Comparison of ENCODE assay signal across 20 mouse cellular contexts in the genomic region with DNA sequence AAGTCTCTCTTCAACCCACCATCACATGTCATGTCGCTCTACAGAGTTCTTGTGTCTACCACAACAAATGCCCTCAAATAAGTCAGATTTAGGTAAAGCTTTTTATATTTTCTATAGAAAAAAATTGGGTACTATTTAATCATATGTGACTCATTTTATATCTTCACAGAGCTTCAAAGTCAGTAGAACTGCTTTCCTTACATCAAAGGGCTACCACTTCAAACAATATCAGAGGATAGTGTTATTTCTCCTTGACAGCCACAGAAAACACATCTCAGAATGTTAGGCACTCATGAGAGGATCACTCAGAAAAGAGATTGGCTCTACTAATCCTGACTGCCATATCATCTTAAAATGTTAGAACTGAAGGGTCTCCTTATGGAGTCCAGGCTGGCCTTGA. TPM values are rescaled to one million over a fixed set of nuclear protein-coding genes. Genes with fewer than 3 reads are reported as not detected.
DNase-seq lines count a peak whose midpoint lies in the region; ATAC-seq and TF ChIP-seq lines count a peak whose summit lies in the region.
"Had no signal": no experiment of that assay in that cellular context is flagged by ENCODE, and none has a peak within 500 bp of the region (broad histone marks: within the 10 kb centered on the region; RNA-seq: fewer than 3 reads in every experiment).

No protein-coding gene starts in this region.

- H3K36me3 ChIP-seq in kidney, embryonic 15.5 days, result peaks cover 16% of the 10 kb centered on the region; the same call in 1 of the 2 replicates
- peaks cover 4% of the 10 kb centered on the region for H3K36me3 ChIP-seq in kidney, embryonic 16.5 days (ENCODE audit: insufficient read depth, low read length)
- no peaks in the 10 kb centered on the region for H3K36me3 ChIP-seq in intestine, embryonic 15.5 days
- 0 out of 2 replicates have a peak, but pooled peaks cover 2% of the 10 kb centered on the region for H3K36me3 ChIP-seq in liver, embryonic 16.5 days (ENCODE audit: control insufficient read depth, insufficient read depth)
- H3K36me3 ChIP-seq: hindbrain, embryonic 12.5 days had no signal

- no peaks in the 10 kb centered on the region for H3K27me3 ChIP-seq in kidney, embryonic 15.5 days
- H3K27me3 ChIP-seq in kidney, embryonic 16.5 days (ENCODE audit: insufficient read depth, low read length), result no peaks in the 10 kb centered on the region
- no peaks in the 10 kb centered on the region for H3K27me3 ChIP-seq in intestine, embryonic 15.5 days (replicated peaks)
- no peaks in the 10 kb centered on the region for H3K27me3 ChIP-seq in liver, embryonic 16.5 days (ENCODE audit: control insufficient read depth, insufficient read depth, low read depth, low read length)
- H3K27me3 ChIP-seq: hindbrain, embryonic 12.5 days had no signal

- H3K9ac ChIP-seq in kidney, embryonic 15.5 days, result no peak overlapping the region
- no peak overlapping the region for H3K9ac ChIP-seq in kidney, embryonic 16.5 days (replicated peaks; ENCODE audit: low read length)
- H3K9ac ChIP-seq in intestine, embryonic 15.5 days, result no peak overlapping the region
- no peak overlapping the region for H3K9ac ChIP-seq in liver, embryonic 16.5 days (ENCODE audit: low read depth, low read length)
- H3K9ac ChIP-seq: hindbrain, embryonic 12.5 days had no signal

- 0 out of 2 replicates have a peak overlapping the region, but pooled peaks have one; percentile 36 for H3K4me2 ChIP-seq in kidney, embryonic 15.5 days
- no peak overlapping the region for H3K4me2 ChIP-seq in kidney, embryonic 16.5 days (replicated peaks; ENCODE audit: low read depth, low read length)
- H3K4me2 ChIP-seq in intestine, embryonic 15.5 days (replicated peaks), result peak overlapping the region; percentile 22; the same call in 1 of the 2 replicates
- peak overlapping the region; percentile 37 for H3K4me2 ChIP-seq in liver, embryonic 16.5 days (ENCODE audit: low read depth, low read length)
- H3K4me2 ChIP-seq: hindbrain, embryonic 12.5 days had no signal

- ATAC-seq in kidney, embryonic 15.5 days (replicated peaks; ENCODE audit: low FRiP score), result no peak
- ATAC-seq in kidney, embryonic 16.5 days (ENCODE audit: low FRiP score, low TSS enrichment), result no peak
- no peak for ATAC-seq in intestine, embryonic 15.5 days
- ATAC-seq in liver, embryonic 16.5 days (ENCODE audit: low read depth), result no peak
- ATAC-seq: forebrain, embryonic 16.5 days; lung, postnatal 0 days; midbrain, embryonic 16.5 days had no signal

- DNase-seq in layer of hippocampus, adult 18-20 months (ENCODE audit: low spot score in 2 of 2), result no peak
- no peak for DNase-seq in gastrocnemius, adult 18-20 months (ENCODE audit: low spot score)
- DNase-seq: adrenal gland, postnatal 36 days; cerebellum, adult 18-20 months; cerebellum, postnatal 25 days; heart, postnatal 14 days; kidney, adult 18-20 months; kidney, postnatal 14 days; right cerebral cortex, adult 18-20 months; thymus, postnatal 36 days had no signal

- TF ChIP-seq POLR2A in bone marrow macrophage, adult 2 months (IDR thresholded peaks at IDR 0.05; ENCODE audit: borderline replicate concordance, low read depth, low read length), result no peak

- peaks cover 15% of the 10 kb centered on the region; the same call in 1 of the 2 replicates for H3K4me1 ChIP-seq in kidney, embryonic 15.5 days
- H3K4me1 ChIP-seq in kidney, embryonic 16.5 days (ENCODE audit: insufficient read depth, low read length), result peaks cover 12% of the 10 kb centered on the region
- peaks cover 28% of the 10 kb centered on the region for H3K4me1 ChIP-seq in bone marrow macrophage, adult 2 months (ENCODE audit: control insufficient read depth, insufficient read depth, low read length)
- no peaks in the 10 kb centered on the region for H3K4me1 ChIP-seq in intestine, embryonic 15.5 days (replicated peaks)
- peaks cover 13% of the 10 kb centered on the region for H3K4me1 ChIP-seq in liver, embryonic 16.5 days (ENCODE audit: control insufficient read depth, low read depth, low read length)

- 98% methylated on average over 1 of the region's 1 CpGs for WGBS in kidney, embryonic 15.5 days
- WGBS in kidney, embryonic 16.5 days, result 97% methylated on average over 1 of the region's 1 CpGs
- WGBS in intestine, embryonic 15.5 days, result 96% methylated on average over 1 of the region's 1 CpGs
- WGBS in liver, embryonic 16.5 days (ENCODE audit: insufficient replicate concordance), result 82% methylated on average over 1 of the region's 1 CpGs

- no peak overlapping the region for H3K27ac ChIP-seq in kidney, embryonic 15.5 days
- no peak overlapping the region for H3K27ac ChIP-seq in kidney, embryonic 16.5 days (ENCODE audit: low read length)
- H3K27ac ChIP-seq in bone marrow macrophage, adult 2 months (ENCODE audit: insufficient read depth, low read depth, low read length), result no peak overlapping the region
- no peak overlapping the region for H3K27ac ChIP-seq in intestine, embryonic 15.5 days
- H3K27ac ChIP-seq in liver, embryonic 16.5 days (ENCODE audit: low read length), result no peak overlapping the region
- H3K27ac ChIP-seq: hindbrain, embryonic 12.5 days had no signal

- no peak overlapping the region for H3K4me3 ChIP-seq in kidney, embryonic 15.5 days (replicated peaks)
- no peak overlapping the region for H3K4me3 ChIP-seq in kidney, embryonic 16.5 days (ENCODE audit: low read length)
- H3K4me3 ChIP-seq in bone marrow macrophage, adult 2 months (ENCODE audit: insufficient read depth, low read length), result peak overlapping the region; percentile 53; the same call in 1 of the 2 replicates
- no peak overlapping the region for H3K4me3 ChIP-seq in intestine, embryonic 15.5 days (replicated peaks)
- H3K4me3 ChIP-seq in liver, embryonic 16.5 days (ENCODE audit: low read depth, low read length), result peak overlapping the region; percentile 13
- H3K4me3 ChIP-seq: hindbrain, embryonic 12.5 days had no signal

- no peak for TF ChIP-seq CTCF in bone marrow macrophage, adult 2 months (IDR thresholded peaks at IDR 0.05; ENCODE audit: low read depth, low read length)

- no peaks in the 10 kb centered on the region for H3K9me3 ChIP-seq in kidney, embryonic 15.5 days (replicated peaks)
- H3K9me3 ChIP-seq in kidney, embryonic 16.5 days (ENCODE audit: low read length), result no peaks in the 10 kb centered on the region
- H3K9me3 ChIP-seq in intestine, embryonic 15.5 days, result no peaks in the 10 kb centered on the region
- H3K9me3 ChIP-seq in liver, embryonic 16.5 days (replicated peaks; ENCODE audit: control insufficient read depth, low read length), result no peaks in the 10 kb centered on the region
- H3K9me3 ChIP-seq: G1E; hindbrain, embryonic 12.5 days had no signal

RNA-seq across cellular contexts. Expression of a gene that starts 1.8 kb away (rescaled TPM):
- 45.5 and 48.3 TPM in 2 replicates for polyA plus RNA-seq in kidney, embryonic 15.5 days (2015; fragmentation: Nextera tagmentation; extraction: Ambion mirVana)
- 40.6 and 42.8 TPM in 2 replicates for polyA plus RNA-seq in kidney, embryonic 16.5 days (2015; fragmentation: Nextera tagmentation; extraction: Ambion mirVana)
- polyA plus RNA-seq in bone marrow macrophage, adult 2 months (2012; ENCODE audit: insufficient read depth, insufficient read length, missing spikeins), result 60.9 and 66.4 TPM in 2 replicates
- polyA plus RNA-seq in intestine, embryonic 15.5 days (2015; fragmentation: Nextera tagmentation; extraction: Ambion mirVana), result 56.6 and 63.9 TPM in 2 replicates
- 20.0 and 20.5 TPM in 2 replicates for polyA plus RNA-seq in liver, embryonic 16.5 days (2015; fragmentation: Nextera tagmentation; extraction: Ambion mirVana)
- 10 to 100 TPM; 41.7 to 44.4 TPM for total RNA-seq in layer of hippocampus, adult 18-20 months (2021)
- total RNA-seq in gastrocnemius, adult 18-20 months (2021), result 10 to 100 TPM; 29.9 to 33.5 TPM

RNA-seq across cellular contexts. Expression of a gene that starts 59.2 kb away (rescaled TPM):
- 5.8 and 6.5 TPM in 2 replicates for polyA plus RNA-seq in kidney, embryonic 15.5 days (2015; fragmentation: Nextera tagmentation; extraction: Ambion mirVana)
- 4.4 and 5.9 TPM in 2 replicates for polyA plus RNA-seq in kidney, embryonic 16.5 days (2015; fragmentation: Nextera tagmentation; extraction: Ambion mirVana)
- 4.6 and 5.8 TPM in 2 replicates for polyA plus RNA-seq in bone marrow macrophage, adult 2 months (2012; ENCODE audit: insufficient read depth, insufficient read length, missing spikeins)
- 6.2 and 6.4 TPM in 2 replicates for polyA plus RNA-seq in intestine, embryonic 15.5 days (2015; fragmentation: Nextera tagmentation; extraction: Ambion mirVana)
- polyA plus RNA-seq in liver, embryonic 16.5 days (2015; fragmentation: Nextera tagmentation; extraction: Ambion mirVana), result 10.2 and 10.7 TPM in 2 replicates
- 10 to 100 TPM; 57.1 to 59.4 TPM for total RNA-seq in layer of hippocampus, adult 18-20 months (2021)
- total RNA-seq in gastrocnemius, adult 18-20 months (2021), result 1 to 10 TPM; 3.4 to 3.9 TPM

Comparison
In these comparisons a context has a peak if more than half of its experiments do, and no peak if none do; other contexts are left out.
1. H3K4me3 ChIP-seq: peak in bone marrow macrophage, adult 2 months (single experiment) and liver, embryonic 16.5 days (single experiment); none in kidney, embryonic 15.5 days (single experiment), kidney, embryonic 16.5 days (single experiment) and intestine, embryonic 15.5 days (single experiment).